Mouse (Mus musculus): ENCODE results near the gene Hspbp1. TPM values are rescaled to one million over a fixed set of nuclear protein-coding genes. Genes with fewer than 3 reads are reported as not detected.

Gene Hspbp1
- polyA plus RNA-seq, 1 experiment from 2014 or later, result 78.2 TPM

- peaks cover 67% of the 10 kb centered on the region for H3K36me3 ChIP-seq
Observed at GRCm38 (mm10) chr7:4668506-4668905, 16.4 kb downstream of the Hspbp1 start.

GRCm38 (mm10) chr7:4666871-4667270, 18.0 kb downstream of the Hspbp1 start:
- WGBS, result 92% methylated on average over 5 of the region's 5 CpGs
- H3K4me1 ChIP-seq (replicated peaks), result no peaks in the 10 kb centered on the region

More at GRCm38 (mm10) chr7:4668506-4668905, 16.4 kb downstream of the Hspbp1 start:
- ATAC-seq (ENCODE audit: insufficient number of reproducible peaks, low FRiP score), result no peak
- Histone ChIP-seq H3K9ac (no peak overlapping the region), H3K27me3 (replicated peaks) (no peaks in the 10 kb centered on the region), H3K4me1 (replicated peaks) (no peaks in the 10 kb centered on the region), H3K27ac (ENCODE audit: poor library complexity, severe bottlenecking) (no peak overlapping the region), H3K4me2 (no peak overlapping the region), H3K9me3 (replicated peaks) (no peaks in the 10 kb centered on the region), H3K4me3 (no peak overlapping the region)
- WGBS, result 94% methylated on average over 8 of the region's 8 CpGs

GRCm38 (mm10) chr7:4663742-4664141, 21.1 kb downstream of the Hspbp1 start:
- no peak overlapping the region for H3K4me2 ChIP-seq
- no peaks in the 10 kb centered on the region for H3K27me3 ChIP-seq (replicated peaks)
- H3K4me1 ChIP-seq (replicated peaks), result peaks cover 8% of the 10 kb centered on the region
- no peak overlapping the region for H3K27ac ChIP-seq (ENCODE audit: poor library complexity, severe bottlenecking)
- 85% methylated on average over 2 of the region's 2 CpGs for WGBS
- no peak overlapping the region for H3K9ac ChIP-seq
- H3K4me3 ChIP-seq, result no peak overlapping the region
- H3K9me3 ChIP-seq (replicated peaks), result no peaks in the 10 kb centered on the region
- H3K36me3 ChIP-seq, result peaks cover 54% of the 10 kb centered on the region
- ATAC-seq (ENCODE audit: insufficient number of reproducible peaks, low FRiP score), result no peak

More at GRCm38 (mm10) chr7:4666871-4667270, 18.0 kb downstream of the Hspbp1 start:
- Histone ChIP-seq H3K27ac (ENCODE audit: poor library complexity, severe bottlenecking) (no peak overlapping the region), H3K4me3 (no peak overlapping the region), H3K9ac (no peak overlapping the region), H3K36me3 (peaks cover 73% of the 10 kb centered on the region), H3K27me3 (replicated peaks) (no peaks in the 10 kb centered on the region), H3K9me3 (replicated peaks) (no peaks in the 10 kb centered on the region), H3K4me2 (no peak overlapping the region)
- ATAC-seq (ENCODE audit: insufficient number of reproducible peaks, low FRiP score), result no peak

- peaks cover 8% of the 10 kb centered on the region for H3K4me1 ChIP-seq (replicated peaks)
- H3K27ac ChIP-seq (ENCODE audit: poor library complexity, severe bottlenecking), result no peak overlapping the region
- H3K27me3 ChIP-seq (replicated peaks), result no peaks in the 10 kb centered on the region
- no peaks in the 10 kb centered on the region for H3K9me3 ChIP-seq (replicated peaks)
- no peak overlapping the region for H3K4me2 ChIP-seq
- H3K9ac ChIP-seq, result no peak overlapping the region
- no peak overlapping the region for H3K4me3 ChIP-seq
- no peak for ATAC-seq (ENCODE audit: insufficient number of reproducible peaks, low FRiP score)
- peaks cover 49% of the 10 kb centered on the region for H3K36me3 ChIP-seq
- WGBS, result 72% methylated on average over 8 of the region's 8 CpGs
Observed at GRCm38 (mm10) chr7:4663179-4663578, 21.7 kb downstream of the Hspbp1 start.

GRCm38 (mm10) chr7:4659911-4660443, 24.9 kb downstream of the Hspbp1 start:
- no peaks in the 10 kb centered on the region for H3K27me3 ChIP-seq (replicated peaks)
- peaks cover 34% of the 10 kb centered on the region for H3K36me3 ChIP-seq
- H3K9me3 ChIP-seq (replicated peaks), result no peaks in the 10 kb centered on the region
- peak overlapping the region; percentile 71 for H3K4me3 ChIP-seq
- H3K4me1 ChIP-seq (replicated peaks), result peaks cover 36% of the 10 kb centered on the region
- ATAC-seq (ENCODE audit: insufficient number of reproducible peaks, low FRiP score), result no peak
- peak overlapping the region; percentile 84 for H3K9ac ChIP-seq
- peak overlapping the region; percentile 95 for H3K4me2 ChIP-seq
- 70% methylated on average over 3 of the region's 3 CpGs for WGBS
- peak overlapping the region; percentile 96 for H3K27ac ChIP-seq (ENCODE audit: poor library complexity, severe bottlenecking)

GRCm38 (mm10) chr7:4658912-4659551, 25.8 kb downstream of the Hspbp1 start, which contains the start of gene Ppp6r1:
Gene Ppp6r1 (minus strand): TSS chr7:4659019.
- peaks cover 25% of the 10 kb centered on the region for H3K36me3 ChIP-seq
- peak within 1 kb of the TSS; percentile 91 for H3K9ac ChIP-seq
- H3K9me3 ChIP-seq (replicated peaks), result no peaks in the 10 kb centered on the region
- H3K4me3 ChIP-seq, result peak within 1 kb of the TSS; percentile 71
- no peaks in the 10 kb centered on the region for H3K27me3 ChIP-seq (replicated peaks)
- H3K4me2 ChIP-seq, result peak within 1 kb of the TSS; percentile 95
- H3K4me1 ChIP-seq (replicated peaks), result peaks cover 44% of the 10 kb centered on the region
- peak within 1 kb of the TSS; percentile 96 for H3K27ac ChIP-seq (ENCODE audit: poor library complexity, severe bottlenecking)
- peak; percentile 98 for ATAC-seq (ENCODE audit: insufficient number of reproducible peaks, low FRiP score)
- under 1% methylated on average over 54 of the region's 54 CpGs for WGBS

- Histone ChIP-seq H3K4me2 (peak overlapping the region; percentile 95), H3K36me3 (peaks cover 22% of the 10 kb centered on the region), H3K4me1 (replicated peaks) (peaks cover 46% of the 10 kb centered on the region), H3K27me3 (replicated peaks) (no peaks in the 10 kb centered on the region), H3K27ac (ENCODE audit: poor library complexity, severe bottlenecking) (peak overlapping the region; percentile 86), H3K9ac (peak overlapping the region; percentile 91), H3K9me3 (replicated peaks) (no peaks in the 10 kb centered on the region), H3K4me3 (peak overlapping the region; percentile 71)
- under 1% methylated on average over 71 of the region's 78 CpGs for WGBS
- ATAC-seq (ENCODE audit: insufficient number of reproducible peaks, low FRiP score), result peak; percentile 75
Observed at GRCm38 (mm10) chr7:4658128-4658907, 26.6 kb downstream of the Hspbp1 start.

GRCm38 (mm10) chr7:4657521-4658127, 27.2 kb downstream of the Hspbp1 start:
- peaks cover 51% of the 10 kb centered on the region for H3K4me1 ChIP-seq (replicated peaks)
- no peaks in the 10 kb centered on the region for H3K9me3 ChIP-seq (replicated peaks)
- H3K9ac ChIP-seq, result peak overlapping the region; percentile 91
- H3K27me3 ChIP-seq (replicated peaks), result no peaks in the 10 kb centered on the region
- peaks cover 22% of the 10 kb centered on the region; the same call in 1 of the 2 replicates for H3K36me3 ChIP-seq
- peak overlapping the region; percentile 95 for H3K4me2 ChIP-seq
- H3K27ac ChIP-seq (ENCODE audit: poor library complexity, severe bottlenecking), result peak overlapping the region; percentile 86; the same call in 1 of the 2 replicates
- no peak for ATAC-seq (ENCODE audit: insufficient number of reproducible peaks, low FRiP score)
- 39% methylated on average over 9 of the region's 9 CpGs for WGBS
- H3K4me3 ChIP-seq, result peak overlapping the region; percentile 71

- H3K9me3 ChIP-seq (replicated peaks), result no peaks in the 10 kb centered on the region
- no peak overlapping the region for H3K27ac ChIP-seq (ENCODE audit: poor library complexity, severe bottlenecking)
- H3K36me3 ChIP-seq, result peaks cover 17% of the 10 kb centered on the region; the same call in 1 of the 2 replicates
- no peaks in the 10 kb centered on the region for H3K27me3 ChIP-seq (replicated peaks)
- 50% methylated on average over 1 of the region's 1 CpGs for WGBS
- H3K9ac ChIP-seq, result no peak overlapping the region
- H3K4me2 ChIP-seq, result peak overlapping the region; percentile 95
- peak overlapping the region; percentile 71 for H3K4me3 ChIP-seq
- ATAC-seq (ENCODE audit: insufficient number of reproducible peaks, low FRiP score), result no peak
- H3K4me1 ChIP-seq (replicated peaks), result peaks cover 58% of the 10 kb centered on the region
Observed at GRCm38 (mm10) chr7:4656818-4657217, 28.1 kb downstream of the Hspbp1 start.

GRCm38 (mm10) chr7:4655916-4656315, 29.0 kb downstream of the Hspbp1 start:
- no peak overlapping the region for H3K27ac ChIP-seq (ENCODE audit: poor library complexity, severe bottlenecking)
- ATAC-seq (ENCODE audit: insufficient number of reproducible peaks, low FRiP score), result no peak
- no peak overlapping the region for H3K4me3 ChIP-seq
- no peaks in the 10 kb centered on the region for H3K9me3 ChIP-seq (replicated peaks)
- no peaks in the 10 kb centered on the region for H3K27me3 ChIP-seq (replicated peaks)
- no peak overlapping the region for H3K4me2 ChIP-seq
- peaks cover 63% of the 10 kb centered on the region for H3K4me1 ChIP-seq (replicated peaks)
- no peak overlapping the region for H3K9ac ChIP-seq
- peaks cover 18% of the 10 kb centered on the region; the same call in 1 of the 2 replicates for H3K36me3 ChIP-seq
- 91% methylated on average over 1 of the region's 1 CpGs for WGBS

- Histone ChIP-seq H3K4me1 (replicated peaks) (peaks cover 62% of the 10 kb centered on the region), H3K4me2 (no peak overlapping the region), H3K9ac (no peak overlapping the region), H3K4me3 (no peak overlapping the region), H3K36me3 (peaks cover 17% of the 10 kb centered on the region; the same call in 1 of the 2 replicates), H3K27me3 (replicated peaks) (no peaks in the 10 kb centered on the region), H3K27ac (ENCODE audit: poor library complexity, severe bottlenecking) (no peak overlapping the region), H3K9me3 (replicated peaks) (no peaks in the 10 kb centered on the region)
- ATAC-seq (ENCODE audit: insufficient number of reproducible peaks, low FRiP score), result no peak
- WGBS, result 92% methylated on average over 4 of the region's 4 CpGs
Observed at GRCm38 (mm10) chr7:4655393-4655792, 29.5 kb downstream of the Hspbp1 start.
